Mouse (Mus musculus) liver, embryonic 14.5 days (tissue): ENCODE measurements around the gene Zmym4. TPM values are rescaled to one million over a fixed set of nuclear protein-coding genes. Genes with fewer than 3 reads are reported as not detected.

Experiments used
- ATAC-seq: fragments of 200-750 bp; cut with Nextera tagmentation; 2 replicates; pipeline ENCODE4 v1.8.0; 2017; ENCODE audit warnings: moderate number of reproducible peaks, mild to moderate bottlenecking, moderate library complexity; ENCODE audit not compliant: insufficient read depth
- DNase-seq, 3 experiments: peaks; one replicate each; pipeline ENCODE4 v3.0.0-alpha.2; 2012 to 2013; ENCODE audit warnings: low read depth in 3 of 3, low spot score in 3 of 3
- H3K27ac ChIP-seq: fragments of 300-500 bp; sonication (generic); 2 replicates; pipeline ENCODE4 v1.5.1; 2014; ENCODE audit warnings: moderate library complexity, mild to moderate bottlenecking, control low read depth, inconsistent platforms
- H3K27me3 ChIP-seq: fragments of 300-500 bp; sonication (generic); 2 replicates; pipeline ENCODE4 v1.6.1; 2014; ENCODE audit warnings: mild to moderate bottlenecking, low read length, moderate library complexity; ENCODE audit not compliant: control insufficient read depth, insufficient read depth
- H3K36me3 ChIP-seq: fragments of 300-500 bp; sonication (generic); replicated peaks from 2 replicates; pipeline ENCODE4 v1.6.1; 2014; ENCODE audit warnings: low read depth; ENCODE audit not compliant: control insufficient read depth, insufficient read depth
- H3K4me1 ChIP-seq, 2 experiments: fragments of 200-500 bp in 1 of 2; fragments of 300-500 bp in 1 of 2; sonication (generic) in 1 of 2; replicated peaks; 2 replicates each; pipeline ENCODE4 v1.6.1; 2012 to 2014; ENCODE audit warnings: antibody characterized with exemption in 1 of 2, inconsistent platforms in 1 of 2, low read length in 1 of 2; ENCODE audit not compliant: control insufficient read depth in 2 of 2, insufficient read depth in 2 of 2
- H3K4me2 ChIP-seq: fragments of 300-500 bp; sonication (generic); 2 replicates; pipeline ENCODE4 v1.6.1; 2014; ENCODE audit warnings: low read depth, mild to moderate bottlenecking, control low read depth, moderate library complexity
- H3K4me3 ChIP-seq, 2 experiments: fragments of 200-500 bp in 1 of 2; fragments of 300-500 bp in 1 of 2; sonication (generic) in 1 of 2; 2 replicates each; pipeline ENCODE4 v1.5.1; 2012 to 2014; ENCODE audit warnings: low read depth in 2 of 2, low read length in 2 of 2, mild to moderate bottlenecking in 2 of 2, control low read depth in 1 of 2, inconsistent platforms in 1 of 2, moderate library complexity in 1 of 2; ENCODE audit not compliant: insufficient read depth in 1 of 2
- H3K9ac ChIP-seq: fragments of 300-500 bp; sonication (generic); replicated peaks from 2 replicates; pipeline ENCODE4 v1.6.1; 2014; ENCODE audit warnings: mild to moderate bottlenecking, control low read depth, moderate library complexity
- H3K9me3 ChIP-seq: fragments of 300-500 bp; sonication (generic); 2 replicates; pipeline ENCODE4 v1.6.1; 2016; ENCODE audit warnings: low read length, mixed read lengths; ENCODE audit not compliant: control insufficient read depth
- CTCF ChIP-seq: IDR thresholded peaks from 2 replicates; pipeline ENCODE4 v1.5.1; 2016; ENCODE audit warnings: antibody characterized with exemption, low read depth, control low read depth
- EP300 ChIP-seq: IDR thresholded peaks from 2 replicates; pipeline ENCODE4 v1.6.1; 2016; ENCODE audit warnings: antibody characterized with exemption, low read depth
- WGBS: fragments of 180-500 bp; shearing (Covaris S2); extraction: QIAGEN DNeasy Blood & Tissue Kit; methylation state at CpG from one replicate; pipeline ENCODE4 v1.1.7; 2014; ENCODE audit not compliant: insufficient replicate concordance; 5-methylcytosine and 5-hydroxymethylcytosine counted together
- polyA plus RNA-seq, 2 experiments: library from polyadenylated mRNA; depleted of rRNA in 1 of 2; stranded (reverse) in 1 of 2; unstranded in 1 of 2; fragments of >200 nt; fragmentation: Nextera tagmentation in 1 of 2; extraction: Ambion mirVana in 1 of 2; gene quantifications; 2 replicates each; pipeline versions ENCODE4 v1.2.1 to v1.2.3; 2012 to 2014

Zmym4 gene
- polyA plus RNA-seq, 2 experiments, result 2.8 to 3.2 TPM

DNA sequence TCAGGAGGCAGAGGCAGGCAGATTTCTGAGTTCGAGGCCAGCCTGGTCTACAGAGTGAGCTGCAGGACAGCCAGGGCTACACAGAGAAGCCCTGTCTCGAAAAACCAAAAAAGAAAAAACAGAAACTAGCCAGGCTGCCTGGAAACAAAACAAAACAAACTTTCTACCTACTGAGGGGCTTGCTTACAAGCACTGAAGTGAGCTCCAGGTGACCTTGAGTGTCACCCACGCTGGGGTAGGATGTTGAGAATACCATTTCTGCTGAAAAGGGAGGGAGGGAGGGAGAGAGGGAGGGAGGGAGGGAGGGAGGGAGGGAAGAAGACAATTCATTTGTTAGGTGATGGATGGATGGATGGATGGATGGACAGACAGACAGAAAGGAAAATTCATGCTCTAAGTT, 24.5 kb downstream of the Zmym4 start:
- Histone ChIP-seq H3K4me2 (no peak overlapping the region), H3K4me1 (no peaks in the 10 kb centered on the region), H3K4me3 (no peak overlapping the region), H3K27me3 (no peaks in the 10 kb centered on the region), H3K36me3 (no peaks in the 10 kb centered on the region), H3K9ac (no peak overlapping the region), H3K9me3 (no peaks in the 10 kb centered on the region), H3K27ac (no peak overlapping the region)
- TF ChIP-seq EP300, result no peak
- TF ChIP-seq CTCF, result no peak
- WGBS, result 72% methylated on average over 3 of the region's 3 CpGs
- DNase-seq (no peak), ATAC-seq (no peak)

DNA sequence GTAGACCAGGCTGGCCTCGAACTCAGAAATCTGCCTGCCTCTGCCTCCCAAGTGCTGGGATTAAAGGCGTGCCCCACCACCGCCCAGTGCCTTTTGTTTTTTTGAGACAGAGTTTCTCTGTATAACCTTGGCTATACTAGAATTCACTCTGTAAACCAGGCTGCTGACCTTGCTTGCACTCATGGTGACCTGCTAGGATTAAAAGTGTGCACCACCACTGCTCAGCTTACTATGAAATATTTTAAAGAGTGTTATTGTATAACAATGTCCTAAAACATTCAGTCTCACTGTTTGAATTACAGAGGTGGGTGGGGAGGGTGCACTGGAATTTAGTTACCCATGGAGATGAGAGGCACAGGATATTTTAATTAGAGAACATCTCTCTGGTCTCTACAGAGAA, 25.1 kb downstream of the Zmym4 start:
- Histone ChIP-seq H3K9ac (no peak overlapping the region), H3K27ac (no peak overlapping the region), H3K9me3 (no peaks in the 10 kb centered on the region), H3K27me3 (no peaks in the 10 kb centered on the region), H3K4me1 (no peaks in the 10 kb centered on the region), H3K4me3 (no peak overlapping the region), H3K4me2 (no peak overlapping the region), H3K36me3 (no peaks in the 10 kb centered on the region)
- ATAC-seq (no peak), DNase-seq (no peak)
- 79% methylated on average over 3 of the region's 3 CpGs for WGBS
- no peak for TF ChIP-seq CTCF
- no peak for TF ChIP-seq EP300

DNA sequence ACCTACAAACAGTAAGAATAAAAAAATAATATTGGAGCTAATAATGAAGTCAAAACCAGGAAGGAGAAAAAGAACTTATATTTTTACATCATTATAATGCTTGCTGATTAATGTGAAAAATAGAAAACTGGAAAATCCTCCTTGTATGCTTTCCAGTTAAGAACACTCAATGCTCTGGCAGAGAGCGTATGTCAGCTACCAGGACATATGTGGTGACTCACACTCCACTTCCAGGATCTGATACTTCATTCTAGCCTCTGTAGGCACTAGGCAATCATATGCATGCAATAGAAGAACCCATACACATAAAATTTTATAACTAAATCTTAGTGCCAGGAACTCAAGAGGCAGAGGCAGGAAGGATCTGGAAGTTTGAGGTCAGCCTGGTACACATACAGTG, 40.2 kb downstream of the Zmym4 start:
- Histone ChIP-seq H3K27me3 (no peaks in the 10 kb centered on the region), H3K36me3 (peaks cover 5% of the 10 kb centered on the region; the same call in 1 of the 2 replicates), H3K4me3 (no peak overlapping the region), H3K9ac (no peak overlapping the region), H3K9me3 (no peaks in the 10 kb centered on the region), H3K4me1 (no peaks in the 10 kb centered on the region), H3K27ac (no peak overlapping the region), H3K4me2 (no peak overlapping the region)
- DNase-seq (no peak), ATAC-seq (no peak)
- WGBS, result 80% methylated on average over 1 of the region's 1 CpGs
- TF ChIP-seq CTCF, result no peak
- no peak for TF ChIP-seq EP300

DNA sequence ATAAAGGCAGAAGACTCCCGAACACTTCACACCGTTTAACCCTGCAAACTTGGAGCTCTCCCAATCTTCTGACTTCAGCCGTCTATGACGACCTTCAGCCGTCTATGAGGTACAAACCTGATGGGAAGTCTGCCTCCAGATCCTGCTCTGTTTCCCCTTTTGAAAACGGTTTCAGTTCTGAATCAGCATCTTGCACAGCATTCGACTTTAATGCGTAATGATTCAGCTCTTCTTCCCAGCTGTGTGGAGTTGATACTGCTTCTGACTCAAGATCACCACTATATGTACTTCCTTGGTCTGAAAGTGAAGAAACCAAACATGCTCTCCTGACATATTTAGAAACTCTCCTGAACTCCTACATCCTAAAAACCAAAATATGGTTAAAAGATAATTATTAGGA, 78.1 kb downstream of the Zmym4 start:
- TF ChIP-seq EP300 (no peak), CTCF (no peak)
- WGBS, result 64% methylated on average over 8 of the region's 8 CpGs
- Histone ChIP-seq H3K9ac (no peak overlapping the region), H3K27me3 (no peaks in the 10 kb centered on the region), H3K4me2 (no peak overlapping the region), H3K9me3 (no peaks in the 10 kb centered on the region), H3K4me3 (no peak overlapping the region), H3K36me3 (peaks cover 9% of the 10 kb centered on the region), H3K4me1 (no peaks in the 10 kb centered on the region), H3K27ac (no peak overlapping the region)
- ATAC-seq (no peak), DNase-seq (no peak)

DNA sequence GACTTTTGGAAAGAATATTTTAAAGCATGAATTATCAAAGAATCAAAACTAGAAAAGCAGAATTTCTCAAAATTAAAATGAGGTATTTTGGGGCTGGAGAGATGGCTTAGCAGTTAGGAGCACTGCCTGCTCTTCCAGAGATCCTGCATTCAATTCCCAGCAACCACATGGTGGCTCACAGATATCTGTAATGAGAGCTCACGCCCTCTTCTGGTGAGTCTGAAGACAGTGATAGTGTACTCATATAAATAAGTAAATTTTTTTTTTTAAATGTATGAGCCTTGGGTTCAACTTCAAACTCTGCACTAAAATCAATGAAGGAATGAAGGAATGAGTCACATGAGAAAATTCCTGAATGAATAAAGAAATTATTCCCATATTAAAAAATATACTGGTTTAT, 82.0 kb downstream of the Zmym4 start:
- H3K4me1 ChIP-seq, result no peaks in the 10 kb centered on the region
- H3K4me2 ChIP-seq, result no peak overlapping the region
- DNase-seq (no peak), ATAC-seq (no peak)
- H3K4me3 ChIP-seq, result no peak overlapping the region
- H3K36me3 ChIP-seq, result peaks cover 11% of the 10 kb centered on the region
- no peaks in the 10 kb centered on the region for H3K27me3 ChIP-seq
- no peak for TF ChIP-seq EP300
- TF ChIP-seq CTCF, result no peak
- H3K27ac ChIP-seq, result no peak overlapping the region
- WGBS, result 54% methylated on average over 1 of the region's 1 CpGs
- no peak overlapping the region for H3K9ac ChIP-seq
- no peaks in the 10 kb centered on the region for H3K9me3 ChIP-seq

DNA sequence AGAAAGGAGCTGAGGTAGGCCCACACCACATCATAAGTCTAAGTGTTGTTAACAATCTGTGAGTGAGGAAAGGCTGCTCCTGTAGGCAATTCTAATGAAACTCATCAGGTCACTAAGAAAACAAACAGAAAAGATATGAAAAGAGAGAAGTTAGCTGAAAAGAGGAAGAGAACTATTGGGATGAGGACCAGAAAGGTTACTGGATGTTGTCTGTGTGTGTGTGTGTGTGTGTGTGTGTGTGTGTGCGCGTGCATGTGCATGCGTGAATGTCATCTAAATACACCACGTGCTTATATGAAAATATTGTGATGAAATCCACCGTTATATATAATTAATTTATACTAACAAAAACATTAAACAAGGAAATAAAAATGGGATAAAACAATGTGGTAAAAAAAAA, 84.3 kb downstream of the Zmym4 start:
- no peak overlapping the region for H3K27ac ChIP-seq
- no peak overlapping the region for H3K4me2 ChIP-seq
- no peak overlapping the region for H3K4me3 ChIP-seq
- no peak overlapping the region for H3K9ac ChIP-seq
- H3K9me3 ChIP-seq, result no peaks in the 10 kb centered on the region
- TF ChIP-seq CTCF (no peak), EP300 (no peak)
- peaks cover 6% of the 10 kb centered on the region for H3K36me3 ChIP-seq
- ATAC-seq (no peak), DNase-seq (no peak)
- no peaks in the 10 kb centered on the region for H3K4me1 ChIP-seq
- WGBS, result 86% methylated on average over 5 of the region's 5 CpGs
- no peaks in the 10 kb centered on the region for H3K27me3 ChIP-seq
